Mouse (Mus musculus) left cerebral cortex, adult 9 months (tissue): ENCODE measurements at regions not wholly inside any gene's neighbourhood (a gene's known extent, or its start where the extent isn't known, plus 50 kb on each side); places are given as distances from the start of the nearest gene placed in this dataset.

Experiments used
- DNase-seq, 2 experiments: peaks; one replicate each; pipeline ENCODE4 v3.0.0; 2022; ENCODE audit warnings: low spot score in 2 of 2

GRCm38 (mm10) chr10:92504271-92504670 is 217.9 kb downstream of the Nedd1 start:
- no peak for DNase-seq

- no peak for DNase-seq
Measured at GRCm38 (mm10) chr10:92483592-92483991, 238.6 kb downstream of the Nedd1 start.

GRCm38 (mm10) chr10:92473282-92473681 is 248.9 kb downstream of the Nedd1 start:
- DNase-seq = no peak

GRCm38 (mm10) chr10:92471111-92471510 is 251.1 kb downstream of the Nedd1 start:
- no peak for DNase-seq

DNA sequence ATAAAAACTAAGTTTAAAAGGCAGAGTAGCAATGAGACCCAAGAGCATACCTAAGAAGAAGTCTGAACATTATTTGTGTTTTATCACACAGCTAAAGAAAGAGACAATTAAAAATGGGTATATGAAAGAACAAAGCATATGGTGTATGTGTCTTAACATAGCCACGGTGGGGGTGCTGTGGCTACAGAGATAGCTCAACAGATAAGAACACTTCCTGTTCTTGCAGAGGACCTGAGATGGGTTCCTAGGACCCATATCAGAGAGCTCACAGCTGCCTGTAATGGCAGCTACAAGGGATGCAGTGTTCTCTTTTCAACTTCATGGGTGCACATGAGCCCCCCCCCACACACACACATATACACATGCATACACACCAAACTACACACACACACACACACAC is 267.0 kb downstream of the Nedd1 start:
- DNase-seq = no peak

GRCm38 (mm10) chr10:92453550-92453949 is 268.7 kb downstream of the Nedd1 start:
- DNase-seq = no peak

- DNase-seq = no peak
Measured at GRCm38 (mm10) chr10:92445957-92446356, 276.3 kb downstream of the Nedd1 start.

GRCm38 (mm10) chr10:92438621-92439394 is 283.4 kb downstream of the Nedd1 start:
- peak in 1 of 2 experiments; percentile 5 for DNase-seq

- DNase-seq = no peak
Measured at GRCm38 (mm10) chr10:92429256-92429655, 293.0 kb downstream of the Nedd1 start.

DNA sequence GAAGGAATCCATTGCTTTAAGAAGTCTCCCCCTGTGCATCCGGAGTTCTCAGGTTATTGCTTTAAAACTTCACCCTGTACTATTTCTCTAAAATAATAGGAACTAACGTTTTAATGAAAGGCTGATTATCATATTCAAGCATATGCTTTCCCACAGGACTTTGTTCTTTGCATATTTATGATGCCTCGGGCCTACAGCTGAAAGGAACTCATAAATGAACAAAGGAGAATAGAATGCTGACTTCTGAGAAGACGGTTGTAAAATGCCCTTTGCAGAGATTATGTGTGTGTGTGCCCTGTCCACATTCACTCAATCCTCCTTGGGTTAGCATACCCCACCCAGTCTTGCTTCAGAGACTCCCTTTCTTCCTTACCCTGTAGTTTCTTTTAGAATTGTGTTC is 294.2 kb downstream of the Nedd1 start:
- no peak for DNase-seq

DNA sequence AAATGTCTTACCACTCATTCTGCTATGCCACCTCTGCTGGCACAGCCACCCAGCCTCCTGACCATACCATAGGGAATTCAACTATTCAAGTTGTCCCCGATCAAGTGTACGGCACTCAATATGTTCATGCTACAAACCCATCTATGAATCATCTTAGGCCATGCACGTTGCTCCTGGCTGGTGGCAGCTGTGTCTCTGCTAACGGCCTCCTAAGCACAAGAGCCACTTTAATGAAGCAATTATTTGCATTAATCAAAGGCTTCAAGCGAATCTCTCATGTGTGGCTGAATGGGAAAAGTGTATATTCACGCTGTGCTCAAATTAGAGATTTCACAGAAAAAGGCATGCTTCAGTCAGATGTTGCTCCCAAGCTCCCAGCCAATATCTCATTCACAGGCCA is 295.8 kb downstream of the Nedd1 start:
- no peak for DNase-seq

GRCm38 (mm10) chr10:92412737-92413136 is 309.5 kb downstream of the Nedd1 start:
- DNase-seq = no peak

- no peak for DNase-seq
Measured at GRCm38 (mm10) chr10:92410813-92411325, 311.4 kb downstream of the Nedd1 start.

GRCm38 (mm10) chr10:92404697-92405293 is 317.4 kb downstream of the Nedd1 start:
- peak in 1 of 2 experiments; percentile 9 for DNase-seq

- DNase-seq = no peak
Measured at GRCm38 (mm10) chr10:92400587-92401090, 321.6 kb downstream of the Nedd1 start.

- DNase-seq = no peak
Measured at GRCm38 (mm10) chr10:92389176-92389732, 333.0 kb downstream of the Nedd1 start.

DNA sequence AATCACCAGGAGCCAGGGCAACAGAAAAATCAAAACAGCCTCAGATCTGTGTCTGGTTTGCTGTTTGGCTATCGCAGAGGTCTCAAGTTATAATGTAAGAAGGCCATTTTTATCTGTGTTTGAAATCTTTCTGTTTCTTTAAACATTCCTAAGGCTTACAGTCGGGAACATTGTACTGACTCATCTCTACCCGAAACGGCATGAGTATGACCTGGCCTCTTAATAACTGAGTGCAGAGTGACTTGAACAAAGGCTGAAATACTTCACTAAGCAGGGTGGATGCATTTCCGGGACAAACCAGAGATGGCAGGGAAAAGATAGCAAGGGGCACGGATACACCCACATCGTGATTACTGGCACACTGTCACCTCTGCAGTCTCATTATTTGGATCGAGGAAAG is 355.1 kb downstream of the Nedd1 start:
- DNase-seq = no peak

DNA sequence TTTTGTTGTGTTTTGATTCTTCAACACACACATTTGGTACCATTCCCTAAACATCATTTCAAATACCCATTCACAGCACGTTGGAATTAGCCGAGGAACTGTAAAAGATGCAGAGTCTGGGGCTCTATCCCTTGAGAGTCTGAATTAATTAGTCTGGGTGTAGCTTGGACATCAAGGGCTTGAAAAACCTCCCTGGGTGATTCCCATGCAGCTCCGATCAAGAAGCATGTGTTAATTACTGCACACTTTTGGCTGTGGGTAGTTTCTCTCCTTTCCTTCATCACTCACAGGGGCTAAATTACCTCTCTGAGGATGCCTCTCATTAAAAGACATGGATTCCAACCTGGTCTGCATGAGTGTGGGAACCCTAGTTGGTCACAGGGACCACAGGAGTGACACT is 365.5 kb downstream of the Nedd1 start:
- DNase-seq = no peak

GRCm38 (mm10) chr10:92349043-92349442 is 373.2 kb downstream of the Nedd1 start:
- DNase-seq = no peak

GRCm38 (mm10) chr10:92347960-92348675 is 374.1 kb downstream of the Nedd1 start:
- no peak for DNase-seq

- DNase-seq = no peak
Measured at GRCm38 (mm10) chr10:92339671-92340070, 382.5 kb downstream of the Nedd1 start.

DNA sequence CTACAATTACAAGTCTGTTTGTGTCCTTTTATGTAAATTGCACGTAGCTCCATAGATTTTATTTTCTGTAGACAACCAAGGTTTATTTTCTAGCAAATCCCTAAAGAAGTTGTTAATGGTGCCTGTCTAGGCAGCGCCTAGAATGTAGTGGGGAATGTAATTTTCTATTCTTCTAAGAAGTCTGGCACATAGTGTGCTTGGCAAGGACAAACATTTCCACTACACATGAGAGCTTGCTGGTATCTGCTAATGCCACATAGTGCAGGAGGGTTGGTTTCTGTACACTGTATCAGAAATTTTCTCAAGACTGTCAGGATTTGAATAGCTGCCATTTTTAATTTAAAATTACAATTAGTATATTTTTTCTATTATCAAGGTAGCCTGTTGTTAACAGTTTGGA is 385.3 kb downstream of the Nedd1 start:
- no peak for DNase-seq
